Mouse (Mus musculus): ENCODE data around the gene Ptpdc1.

DNA sequence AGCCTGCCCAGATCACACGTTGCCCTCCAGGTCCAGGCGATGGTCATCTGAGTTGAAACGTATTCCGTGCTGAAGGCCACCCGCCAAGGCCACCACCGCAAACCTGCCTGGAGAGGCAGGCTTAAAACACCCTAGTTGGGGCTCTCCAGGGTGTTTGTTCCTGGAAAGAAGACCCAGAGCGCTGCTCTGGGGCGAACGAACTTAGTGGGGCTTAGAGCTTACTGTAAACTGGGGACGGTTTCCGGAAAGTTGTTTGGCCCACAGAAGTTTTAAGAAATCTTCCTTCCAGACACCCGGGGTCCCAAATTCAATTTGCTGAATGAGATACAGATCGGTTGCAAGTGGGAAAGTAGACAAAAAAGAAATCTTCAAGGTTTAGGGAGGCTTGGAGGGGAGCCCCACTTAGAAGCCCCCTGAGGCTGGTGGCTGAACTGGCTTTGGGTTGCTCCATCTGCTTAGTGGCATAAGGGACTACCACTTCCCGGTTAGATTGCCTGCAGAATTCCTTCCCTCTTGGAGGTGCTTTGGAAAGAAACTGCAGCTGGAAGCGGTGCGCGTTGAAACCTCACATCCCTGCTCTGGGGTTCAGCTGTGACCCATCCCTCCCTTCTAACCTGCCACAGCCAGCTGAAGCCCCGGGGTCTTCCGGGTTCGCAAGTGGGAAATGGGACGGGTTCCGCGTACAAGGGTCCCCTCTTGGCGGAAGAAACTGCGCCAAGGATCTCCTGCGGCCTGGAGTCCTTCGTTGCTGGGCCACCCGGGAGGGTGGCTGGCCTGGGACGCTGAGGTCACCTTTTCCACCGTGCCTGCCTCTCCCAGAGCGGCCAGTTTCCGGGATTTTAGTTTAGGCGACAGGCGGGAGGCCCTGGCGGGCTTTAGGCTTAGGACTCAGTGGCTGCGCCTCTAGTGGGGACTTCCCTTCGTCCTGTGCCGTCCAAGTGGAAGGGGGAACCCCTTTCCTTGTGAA is 34.1 kb upstream of the Ptpdc1 start:
- TF ChIP-seq POLR2A (IDR thresholded peaks at IDR 0.05; ENCODE audit: insufficient read depth, low read depth, low read length) (no peak), EP300 (IDR thresholded peaks at IDR 0.05; ENCODE audit: insufficient read depth, low read depth, low read length) (no peak)

Data from heart, adult 2 months (tissue).